Mouse (Mus musculus) mammary gland, adult 2 months (tissue): Measurements from ENCODE around the gene Olfr655. TPM values are rescaled to one million over a fixed set of nuclear protein-coding genes. Genes with fewer than 3 reads are reported as not detected.

Experiments
- polyA plus RNA-seq: library from polyadenylated mRNA; depleted of rRNA; stranded (reverse); fragments of >200 nt; gene quantifications from 2 replicates; pipeline ENCODE4 v1.2.3, GENCODE M21; 2012; ENCODE audit warnings: low replicate concordance; rRNA removed

Gene Olfr655
- polyA plus RNA-seq: not detected in 2 replicates

GRCm38 (mm10) chr7:104601679-104602078 is at the start of gene Olfr655:
Gene Olfr655 (minus strand): TSS chr7:104601779.

GRCm38 (mm10) chr7:104646841-104647482 is 45.4 kb upstream of the Olfr655 start, which contains the start of gene Olfr658:
Gene Olfr658 (minus strand): TSS chr7:104647305.

GRCm38 (mm10) chr7:104624494-104624893 is 22.9 kb upstream of the Olfr655 start, which contains the start of gene Olfr657:
Gene Olfr657 (plus strand): TSS chr7:104624794.

GRCm38 (mm10) chr7:104613655-104614054 is 12.1 kb upstream of the Olfr655 start, which contains the start of gene Olfr656:
Gene Olfr656 (plus strand): TSS chr7:104613955.

GRCm38 (mm10) chr7:104586725-104587124 is 14.9 kb downstream of the Olfr655 start, which contains the start of gene Olfr654:
Gene Olfr654 (plus strand): TSS chr7:104587025.

GRCm38 (mm10) chr7:104577014-104577413 is 24.6 kb downstream of the Olfr655 start, which contains the start of gene Olfr653:
Gene Olfr653 (plus strand): TSS chr7:104577314.

GRCm38 (mm10) chr7:104560601-104561000 is 41.0 kb downstream of the Olfr655 start, which contains the start of gene Olfr652:
Gene Olfr652 (plus strand): TSS chr7:104560901.

GRCm38 (mm10) chr7:104549833-104550232 is 51.7 kb downstream of the Olfr655 start, which contains the start of gene Olfr651:
Gene Olfr651 (plus strand): TSS chr7:104550133.

Other genes starting within 250 kb of the Olfr655 start
- gene Trim12c, start 248.4 kb downstream of the Olfr655 start, polyA plus RNA-seq: 3.1 and 6.3 TPM in 2 replicates
- gene Trim30b, start 231.9 kb downstream of the Olfr655 start, polyA plus RNA-seq: 0.74 and 1.5 TPM in 2 replicates
- 0.27 and 0.29 TPM in 2 replicates for gene Trim30c, start 200.9 kb downstream of the Olfr655 start, polyA plus RNA-seq
- gene Trim30a, start 136.6 kb downstream of the Olfr655 start, polyA plus RNA-seq: 5.6 and 13.5 TPM in 2 replicates
- gene Trim30d, start 93.9 kb downstream of the Olfr655 start, polyA plus RNA-seq: 2.2 and 8.1 TPM in 2 replicates
- gene Olfr651, start 51.6 kb downstream of the Olfr655 start, polyA plus RNA-seq: not detected in 2 replicates
- gene Olfr652, start 40.9 kb downstream of the Olfr655 start, polyA plus RNA-seq: not detected in 2 replicates
- gene Olfr653, start 24.5 kb downstream of the Olfr655 start, polyA plus RNA-seq: not detected in 2 replicates
- gene Olfr654, start 14.8 kb downstream of the Olfr655 start, polyA plus RNA-seq: not detected in 2 replicates
- not detected in 2 replicates for gene Olfr656, start 12.2 kb upstream of the Olfr655 start, polyA plus RNA-seq
- gene Olfr657, start 23.0 kb upstream of the Olfr655 start, polyA plus RNA-seq: not detected in 2 replicates
- gene Olfr658, start 45.5 kb upstream of the Olfr655 start, polyA plus RNA-seq: not detected in 2 replicates
- gene Olfr659, start 65.0 kb upstream of the Olfr655 start, polyA plus RNA-seq: not detected in 2 replicates
- gene Olfr661, start 84.7 kb upstream of the Olfr655 start, polyA plus RNA-seq: not detected in 2 replicates
- not detected in 2 replicates for gene Usp17le, start 175.7 kb upstream of the Olfr655 start, polyA plus RNA-seq
- gene Usp17lb, start 240.8 kb upstream of the Olfr655 start, polyA plus RNA-seq: not detected in 2 replicates